Mouse (Mus musculus) liver, postnatal 0 days (tissue): ENCODE measurements around the gene Chrne.

ENCODE experiments used
- CTCF ChIP-seq: sonication (generic); IDR thresholded peaks from 2 replicates; pipeline ENCODE4 v1.5.1; 2016; ENCODE audit warnings: antibody characterized with exemption, low read depth
- EP300 ChIP-seq: IDR thresholded peaks from 2 replicates; pipeline ENCODE4 v1.6.1; 2016; ENCODE audit warnings: antibody characterized with exemption, low read depth, mild to moderate bottlenecking

DNA sequence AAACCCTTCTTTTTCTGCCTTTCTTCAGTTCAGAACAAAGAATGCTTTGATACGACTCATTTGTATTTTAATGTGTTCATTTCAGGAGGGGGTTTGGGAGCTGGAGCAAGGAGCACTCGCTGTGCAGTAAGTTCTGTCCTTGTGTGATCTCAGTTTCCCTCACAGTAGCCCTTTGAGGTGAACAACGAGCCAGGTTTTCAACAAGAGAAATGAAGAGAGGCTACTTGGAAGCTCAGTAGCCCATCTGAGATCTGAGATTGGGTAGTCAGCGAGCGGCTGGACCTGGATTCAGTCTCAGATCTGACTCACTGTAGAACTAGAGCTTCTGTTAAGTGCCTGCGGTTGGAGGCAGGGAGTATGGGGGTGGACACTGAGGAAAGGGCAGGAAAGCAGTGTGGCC, 45.1 kb downstream of the Chrne start:
- no peak for TF ChIP-seq EP300
- TF ChIP-seq CTCF = no peak
